Mouse (Mus musculus) kidney, embryonic 16.5 days (tissue): ENCODE results near the gene Asb1. TPM values are rescaled to one million over a fixed set of nuclear protein-coding genes. Genes with fewer than 3 reads are reported as not detected.

Experiments
- ATAC-seq: fragments of 200-750 bp; cut with Nextera tagmentation; 2 replicates; pipeline ENCODE4 v1.8.0; 2017; ENCODE audit warnings: moderate TSS enrichment; ENCODE audit not compliant: low FRiP score, low TSS enrichment
- H3K27ac ChIP-seq: fragments of 300-500 bp; sonication (generic); 2 replicates; pipeline ENCODE4 v1.5.1; 2014; ENCODE audit warnings: low read length
- H3K27me3 ChIP-seq: fragments of 300-500 bp; sonication (generic); 2 replicates; pipeline ENCODE4 v1.6.1; 2014; ENCODE audit warnings: low read length, control low read depth, mixed read lengths; ENCODE audit not compliant: insufficient read depth
- H3K36me3 ChIP-seq: fragments of 300-500 bp; sonication (generic); 2 replicates; pipeline ENCODE4 v1.6.1; 2014; ENCODE audit warnings: low read length, control low read depth, mixed read lengths; ENCODE audit not compliant: insufficient read depth
- H3K4me1 ChIP-seq: fragments of 300-500 bp; sonication (generic); 2 replicates; pipeline ENCODE4 v1.6.1; 2014; ENCODE audit warnings: low read length, control low read depth, mixed read lengths; ENCODE audit not compliant: insufficient read depth
- H3K4me2 ChIP-seq: fragments of 300-500 bp; sonication (generic); replicated peaks from 2 replicates; pipeline ENCODE4 v1.6.1; 2014; ENCODE audit warnings: low read depth, low read length
- H3K4me3 ChIP-seq: fragments of 300-500 bp; sonication (generic); 2 replicates; pipeline ENCODE4 v1.5.1; 2014; ENCODE audit warnings: mild to moderate bottlenecking, low read length
- H3K9ac ChIP-seq: fragments of 300-500 bp; sonication (generic); replicated peaks from 2 replicates; pipeline ENCODE4 v1.6.1; 2014; ENCODE audit warnings: low read length
- H3K9me3 ChIP-seq: fragments of 300-500 bp; sonication (generic); 2 replicates; pipeline ENCODE4 v1.6.1; 2016; ENCODE audit warnings: low read length, control low read depth
- WGBS: fragments of 180-500 bp; shearing (Covaris S2); extraction: QIAGEN DNeasy Blood & Tissue Kit; methylation state at CpG from one replicate; pipeline ENCODE4 v1.1.7; 2014; 5-methylcytosine and 5-hydroxymethylcytosine counted together
- polyA plus RNA-seq: library from polyadenylated mRNA; unstranded; fragments of >200 nt; fragmentation: Nextera tagmentation; extraction: Ambion mirVana; gene quantifications from 2 replicates; pipeline ENCODE4 v1.2.1, GENCODE M21; 2015

Gene Asb1
- polyA plus RNA-seq, 1 experiment from 2014 or later: 5.0 TPM

DNA sequence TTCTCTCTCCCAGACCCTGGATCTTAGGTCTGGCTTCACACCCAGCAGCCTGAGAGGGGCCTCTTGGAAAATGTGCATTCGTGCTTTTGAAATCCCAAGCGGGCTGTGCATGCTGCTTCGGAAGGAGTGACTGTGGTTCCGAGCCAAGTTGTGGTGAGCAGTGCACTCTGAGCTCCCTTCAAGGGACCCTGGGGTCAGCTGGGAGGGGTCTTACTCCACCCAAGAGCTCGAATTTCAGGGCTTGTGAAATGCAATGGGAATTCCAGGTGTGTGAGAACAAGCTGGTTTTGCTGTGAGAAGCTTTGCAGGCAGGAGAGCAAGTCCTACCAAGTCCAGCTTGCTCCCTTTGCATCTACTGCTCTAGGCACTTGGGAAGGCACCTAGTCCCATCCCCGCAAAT lies 24.3 kb downstream of the Asb1 start:
- no peak for ATAC-seq
- no peak overlapping the region for H3K9ac ChIP-seq
- no peaks in the 10 kb centered on the region for H3K9me3 ChIP-seq
- no peaks in the 10 kb centered on the region for H3K36me3 ChIP-seq
- H3K4me1 ChIP-seq: no peaks in the 10 kb centered on the region
- H3K27ac ChIP-seq: no peak overlapping the region
- no peak overlapping the region for H3K4me3 ChIP-seq
- no peaks in the 10 kb centered on the region for H3K27me3 ChIP-seq
- no peak overlapping the region for H3K4me2 ChIP-seq
- WGBS: 39% methylated on average over 6 of the region's 6 CpGs

DNA sequence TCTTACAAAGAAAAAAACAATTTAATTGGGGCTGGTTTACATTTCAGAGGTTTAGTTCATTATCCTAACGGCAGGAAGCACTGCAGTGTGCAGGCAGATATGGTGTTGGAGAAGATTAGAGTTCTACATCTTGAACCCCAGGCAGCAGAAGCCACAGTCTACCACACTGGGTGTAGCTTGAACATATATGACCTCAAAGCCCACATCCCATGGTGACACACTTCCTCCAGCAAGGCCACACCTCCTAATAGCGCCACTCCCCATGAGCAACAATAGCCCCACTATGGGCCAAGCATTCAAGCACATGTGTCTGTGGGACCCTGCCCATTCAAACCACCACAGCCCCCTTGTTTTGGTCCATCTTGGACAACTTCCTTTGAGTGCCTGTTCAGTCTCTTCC lies 26.9 kb downstream of the Asb1 start:
- H3K27me3 ChIP-seq: no peaks in the 10 kb centered on the region
- no peaks in the 10 kb centered on the region for H3K36me3 ChIP-seq
- H3K4me2 ChIP-seq: no peak overlapping the region
- H3K27ac ChIP-seq: no peak overlapping the region
- H3K9ac ChIP-seq: no peak overlapping the region
- no peaks in the 10 kb centered on the region for H3K4me1 ChIP-seq
- no peaks in the 10 kb centered on the region for H3K9me3 ChIP-seq
- no peak overlapping the region for H3K4me3 ChIP-seq
- ATAC-seq: no peak
- WGBS: 91% methylated on average over 2 of the region's 2 CpGs

DNA sequence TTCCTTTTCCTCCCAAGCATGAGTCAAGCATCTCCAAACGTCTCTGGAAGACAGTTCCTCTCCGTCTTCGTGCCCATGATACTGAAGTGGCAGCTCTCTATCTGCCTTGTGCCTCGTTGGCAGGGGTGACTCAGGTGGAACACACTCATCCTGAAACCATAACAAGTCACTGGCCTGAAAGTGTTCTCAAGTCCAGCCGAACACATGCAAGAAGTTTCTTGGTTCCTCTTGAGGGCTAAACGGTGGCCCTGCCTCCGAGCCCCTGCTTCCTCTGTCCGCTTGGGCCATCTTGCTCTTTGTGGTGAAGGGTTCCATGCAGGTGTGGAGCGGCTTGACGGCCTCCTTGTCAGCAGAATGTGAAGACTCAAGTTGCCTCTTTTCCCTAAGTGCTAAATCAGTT lies 32.1 kb downstream of the Asb1 start:
- Histone ChIP-seq H3K27me3 (no peaks in the 10 kb centered on the region), H3K27ac (no peak overlapping the region), H3K36me3 (no peaks in the 10 kb centered on the region), H3K9me3 (no peaks in the 10 kb centered on the region), H3K4me2 (no peak overlapping the region), H3K4me1 (no peaks in the 10 kb centered on the region), H3K4me3 (no peak overlapping the region), H3K9ac (no peak overlapping the region)
- 81% methylated on average over 10 of the region's 10 CpGs for WGBS
- no peak for ATAC-seq

DNA sequence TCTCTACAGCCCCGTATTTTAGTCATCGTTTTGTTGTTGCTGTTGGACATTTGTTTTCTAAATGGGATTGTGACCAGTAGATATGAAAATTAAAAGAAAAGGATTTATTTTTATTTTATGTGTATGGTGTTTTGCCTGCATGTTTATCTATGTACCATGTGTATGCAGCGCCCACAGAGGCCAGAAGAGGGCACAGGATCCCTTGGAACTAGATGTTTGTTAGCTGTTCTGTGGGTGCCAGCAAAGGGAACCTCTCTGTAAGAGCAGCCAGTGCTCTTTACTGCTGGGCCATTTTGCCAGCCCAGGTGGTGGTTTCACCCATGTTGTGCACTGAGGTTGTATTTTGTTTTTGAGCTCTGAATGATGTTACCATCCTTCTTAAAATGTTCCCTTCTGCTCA lies 33.9 kb downstream of the Asb1 start:
- no peaks in the 10 kb centered on the region for H3K9me3 ChIP-seq
- H3K9ac ChIP-seq: no peak overlapping the region
- H3K27me3 ChIP-seq: no peaks in the 10 kb centered on the region
- no peak for ATAC-seq
- H3K4me2 ChIP-seq: no peak overlapping the region
- WGBS: 64% methylated on average over 3 of the region's 3 CpGs
- no peak overlapping the region for H3K27ac ChIP-seq
- H3K36me3 ChIP-seq: no peaks in the 10 kb centered on the region
- no peaks in the 10 kb centered on the region for H3K4me1 ChIP-seq
- H3K4me3 ChIP-seq: no peak overlapping the region

DNA sequence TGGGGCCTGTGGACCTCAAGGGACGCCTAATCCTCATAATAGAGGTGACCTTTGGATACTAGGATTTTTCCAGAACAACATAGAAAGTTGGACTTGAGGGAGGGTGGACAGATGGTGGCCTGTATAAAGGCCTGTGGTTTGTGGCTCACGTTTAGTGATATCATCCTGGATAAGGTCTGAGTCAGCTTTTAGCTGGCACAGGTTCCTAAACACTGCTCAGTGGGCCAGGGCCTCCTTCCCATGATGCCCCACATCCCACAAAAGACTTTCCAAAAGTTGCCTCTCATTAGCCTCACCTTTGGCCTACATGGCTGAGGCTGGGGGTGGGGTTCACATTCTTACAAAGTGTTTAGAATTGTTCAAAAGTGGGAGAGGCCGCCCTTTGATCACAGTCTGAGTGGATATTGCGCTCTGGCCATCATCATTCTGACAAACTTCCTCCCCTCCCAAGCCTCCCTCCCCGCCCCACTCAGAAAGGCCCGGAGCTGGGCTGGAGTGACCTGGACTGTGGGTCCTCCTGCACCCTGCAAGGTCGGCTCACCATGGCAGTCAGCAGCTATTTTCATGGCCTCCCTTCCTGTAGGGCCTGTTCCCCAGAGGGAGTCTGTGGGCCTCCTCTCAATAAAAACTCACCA lies 37.7 kb downstream of the Asb1 start:
- 42% methylated on average over 7 of the region's 7 CpGs for WGBS
- Histone ChIP-seq H3K9ac (no peak overlapping the region), H3K4me1 (no peaks in the 10 kb centered on the region), H3K27ac (no peak overlapping the region), H3K27me3 (no peaks in the 10 kb centered on the region), H3K9me3 (no peaks in the 10 kb centered on the region), H3K36me3 (no peaks in the 10 kb centered on the region), H3K4me3 (no peak overlapping the region), H3K4me2 (no peak overlapping the region)
- ATAC-seq: peak; percentile 75

DNA sequence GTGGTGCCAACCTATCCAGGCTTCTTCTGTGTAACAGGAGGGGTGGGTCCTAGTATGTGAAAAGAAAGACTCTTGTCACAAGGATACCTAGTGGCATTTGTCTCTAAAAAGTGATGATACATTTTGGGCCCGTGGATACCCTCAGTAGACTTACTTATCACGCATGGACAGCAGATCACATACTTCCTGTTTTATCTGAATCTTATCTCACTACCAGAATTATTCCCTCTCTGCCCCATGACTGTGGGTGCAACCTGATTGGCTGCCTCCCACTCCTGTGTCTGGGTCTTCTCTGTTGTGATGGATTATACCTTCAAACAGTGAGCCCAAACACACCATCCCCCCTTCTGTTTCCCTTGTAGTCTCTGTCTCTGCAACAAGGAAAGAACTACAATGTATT lies 40.2 kb downstream of the Asb1 start:
- no peak for ATAC-seq
- Histone ChIP-seq H3K9ac (no peak overlapping the region), H3K4me2 (no peak overlapping the region), H3K27ac (no peak overlapping the region), H3K9me3 (no peaks in the 10 kb centered on the region), H3K4me1 (peaks cover 4% of the 10 kb centered on the region; the same call in 1 of the 2 replicates), H3K27me3 (no peaks in the 10 kb centered on the region), H3K36me3 (no peaks in the 10 kb centered on the region), H3K4me3 (no peak overlapping the region)
- 73% methylated on average over 2 of the region's 2 CpGs for WGBS

DNA sequence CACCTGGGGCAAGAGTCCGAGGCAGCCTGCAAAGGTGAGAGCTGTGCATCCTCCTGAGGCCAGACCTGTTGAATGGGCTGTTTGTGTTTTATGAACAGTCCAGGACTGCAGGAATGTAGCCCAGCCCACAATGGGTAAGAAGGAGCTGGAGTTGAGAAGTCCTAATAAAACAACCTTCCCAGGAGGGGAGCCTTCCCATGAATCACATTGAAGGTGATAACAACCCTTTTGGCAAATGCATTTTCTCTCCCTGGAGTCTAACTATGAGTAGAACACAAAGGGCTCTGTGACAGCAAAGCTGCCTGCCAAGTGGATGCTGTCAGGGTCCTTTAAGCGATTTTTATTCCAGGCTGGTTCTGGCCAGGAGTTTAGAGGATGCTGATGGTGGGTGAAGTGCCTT lies 40.9 kb downstream of the Asb1 start:
- WGBS: 62% methylated on average over 2 of the region's 2 CpGs

DNA sequence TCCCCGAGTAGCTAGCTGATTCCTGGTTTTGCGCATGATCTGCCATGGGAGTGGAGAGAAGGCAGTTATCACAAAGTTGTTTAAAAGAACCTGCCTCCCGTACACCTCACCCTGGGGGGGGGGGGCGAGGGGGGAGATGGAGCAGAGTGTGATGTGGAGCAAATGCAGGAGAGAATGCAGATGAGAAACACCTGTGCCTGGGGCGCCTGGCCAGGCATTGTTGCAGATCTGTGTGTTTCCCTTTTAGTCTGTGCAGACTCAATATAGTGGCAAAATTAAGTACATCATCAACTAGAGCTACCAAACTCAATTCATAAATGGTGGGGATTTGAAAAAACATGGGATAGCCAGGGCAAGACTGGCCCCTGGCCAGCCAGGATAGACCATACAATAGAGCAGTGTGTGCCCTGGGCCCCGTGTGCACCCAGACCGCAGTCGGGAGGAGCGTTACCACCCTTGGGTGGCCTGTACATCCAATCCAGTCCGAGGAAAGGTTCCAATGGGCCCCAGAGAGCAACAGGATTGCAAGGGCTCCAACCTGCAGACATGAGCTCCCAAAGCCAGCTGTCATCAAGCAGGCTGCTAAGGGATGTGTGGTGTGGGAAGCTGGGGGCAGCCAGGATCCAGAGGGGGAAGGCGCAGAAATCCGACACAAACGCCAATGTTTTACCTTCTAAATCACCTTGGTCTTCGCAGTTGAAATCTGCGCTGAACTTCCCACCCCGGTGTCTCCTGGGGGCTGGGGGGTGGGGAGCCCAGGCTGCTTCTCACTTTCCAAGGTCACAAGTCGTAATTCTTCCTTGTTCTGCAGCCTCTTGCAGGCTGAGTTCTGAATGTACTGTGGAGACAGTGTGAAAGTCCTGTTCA lies 44.9 kb downstream of the Asb1 start:
- 41% methylated on average over 17 of the region's 17 CpGs for WGBS
- Histone ChIP-seq H3K4me3 (no peak overlapping the region), H3K27ac (no peak overlapping the region), H3K9ac (no peak overlapping the region), H3K4me2 (no peak overlapping the region), H3K9me3 (no peaks in the 10 kb centered on the region), H3K36me3 (no peaks in the 10 kb centered on the region), H3K4me1 (peaks cover 8% of the 10 kb centered on the region), H3K27me3 (0 out of 2 replicates have a peak, but pooled peaks cover 2% of the 10 kb centered on the region)
- ATAC-seq: peak; percentile 63; the same call in 1 of the 2 replicates

More for the DNA sequence above, 40.9 kb downstream of the Asb1 start:
- no peak overlapping the region for H3K4me3 ChIP-seq
- 0 out of 2 replicates have a peak, but pooled peaks cover under 1% of the 10 kb centered on the region for H3K27me3 ChIP-seq
- no peak overlapping the region for H3K9ac ChIP-seq
- no peaks in the 10 kb centered on the region for H3K36me3 ChIP-seq
- H3K9me3 ChIP-seq: no peaks in the 10 kb centered on the region
- H3K4me1 ChIP-seq: peaks cover 8% of the 10 kb centered on the region
- no peak for ATAC-seq
- no peak overlapping the region for H3K27ac ChIP-seq
- H3K4me2 ChIP-seq: no peak overlapping the region

DNA sequence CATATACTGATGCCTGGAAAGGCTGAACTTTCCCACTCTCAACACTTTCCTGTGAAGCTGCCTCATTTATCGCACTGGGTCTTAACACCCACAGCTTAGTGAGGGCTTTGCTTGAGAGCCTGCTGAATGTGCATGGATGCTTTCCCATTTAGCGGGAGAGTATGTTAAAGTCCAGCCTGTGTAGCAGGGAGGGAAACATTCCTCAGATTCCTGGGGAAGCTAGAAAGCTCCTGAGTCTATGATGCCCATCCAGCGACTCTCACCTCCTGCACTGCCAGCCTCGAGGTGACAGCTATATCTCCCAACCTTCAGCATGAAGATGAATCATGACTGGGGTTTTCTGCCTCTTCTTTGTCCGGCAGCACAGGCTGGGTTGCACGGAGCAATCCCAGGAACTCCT lies 49.4 kb downstream of the Asb1 start:
- Histone ChIP-seq H3K9ac (no peak overlapping the region), H3K27ac (no peak overlapping the region), H3K27me3 (0 out of 2 replicates have a peak, but pooled peaks cover 2% of the 10 kb centered on the region), H3K9me3 (no peaks in the 10 kb centered on the region), H3K4me1 (peaks cover 8% of the 10 kb centered on the region), H3K4me3 (no peak overlapping the region), H3K4me2 (no peak overlapping the region), H3K36me3 (no peaks in the 10 kb centered on the region)
- 52% methylated on average over 6 of the region's 6 CpGs for WGBS
- no peak for ATAC-seq

DNA sequence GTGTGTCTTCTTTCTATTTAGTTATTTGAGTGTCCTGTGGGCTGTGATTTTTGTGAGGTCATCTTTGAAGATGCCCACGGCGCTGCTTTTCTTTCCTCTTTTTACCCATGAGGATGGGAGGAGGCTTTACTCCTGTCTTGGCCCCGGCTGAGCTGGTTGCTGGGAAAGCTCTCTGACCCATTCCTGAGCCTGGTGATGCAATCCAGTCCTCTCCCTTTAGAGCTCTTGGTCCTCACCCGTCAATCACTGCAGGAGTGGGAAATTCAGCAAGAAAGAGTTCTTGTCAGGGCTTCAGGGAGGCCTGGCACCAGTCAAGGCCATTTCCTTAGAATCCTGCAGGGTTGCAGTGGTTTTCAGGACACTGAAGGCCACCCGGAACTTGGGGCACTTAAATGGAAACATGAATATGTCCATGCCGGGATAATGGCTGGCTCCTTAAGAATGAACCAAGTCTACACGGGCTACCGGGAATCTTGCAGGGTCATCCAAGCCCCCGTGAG lies 55.2 kb downstream of the Asb1 start:
- 0 out of 2 replicates have a peak, but pooled peaks cover 2% of the 10 kb centered on the region for H3K4me1 ChIP-seq
- ATAC-seq: no peak
- H3K4me2 ChIP-seq: no peak overlapping the region
- no peak overlapping the region for H3K27ac ChIP-seq
- no peak overlapping the region for H3K9ac ChIP-seq
- 92% methylated on average over 9 of the region's 9 CpGs for WGBS
- H3K4me3 ChIP-seq: no peak overlapping the region
- H3K36me3 ChIP-seq: no peaks in the 10 kb centered on the region
- no peaks in the 10 kb centered on the region for H3K27me3 ChIP-seq
- peaks cover 5% of the 10 kb centered on the region; the same call in 1 of the 2 replicates for H3K9me3 ChIP-seq
